Mouse (Mus musculus) stomach, postnatal 0 days (tissue): Measurements from ENCODE around the gene Zfp697. TPM values are rescaled to one million over a fixed set of nuclear protein-coding genes. Genes with fewer than 3 reads are reported as not detected.

ENCODE experiments used
- ATAC-seq: fragments of 200-750 bp; cut with Nextera tagmentation; 2 replicates; pipeline ENCODE4 v1.8.0; 2017; ENCODE audit not compliant: low FRiP score, low TSS enrichment
- DNase-seq: peaks from one replicate; pipeline ENCODE4 v3.0.0-alpha.2; 2016; ENCODE audit warnings: low spot score
- H3K27ac ChIP-seq: fragments of 300-500 bp; sonication (generic); replicated peaks from 2 replicates; pipeline ENCODE4 v1.5.1; 2014; ENCODE audit warnings: mild to moderate bottlenecking, control low read depth
- H3K27me3 ChIP-seq: fragments of 300-500 bp; sonication (generic); 2 replicates; pipeline ENCODE4 v1.6.1; 2014; ENCODE audit warnings: low read length; ENCODE audit not compliant: control insufficient read depth, insufficient read depth
- H3K36me3 ChIP-seq: fragments of 300-500 bp; sonication (generic); 2 replicates; pipeline ENCODE4 v1.6.1; 2014; ENCODE audit warnings: low read length, mixed read lengths; ENCODE audit not compliant: control insufficient read depth, insufficient read depth
- H3K4me1 ChIP-seq: fragments of 300-500 bp; sonication (generic); replicated peaks from 2 replicates; pipeline ENCODE4 v1.6.1; 2014; ENCODE audit warnings: antibody characterized with exemption; ENCODE audit not compliant: control insufficient read depth, insufficient read depth
- H3K4me2 ChIP-seq: fragments of 300-500 bp; sonication (generic); replicated peaks from 2 replicates; pipeline ENCODE4 v1.6.1; 2014; ENCODE audit warnings: low read depth, mild to moderate bottlenecking, control low read depth, moderate library complexity
- H3K4me3 ChIP-seq: fragments of 300-500 bp; sonication (generic); 2 replicates; pipeline ENCODE4 v1.5.1; 2014; ENCODE audit warnings: low read depth, low read length, control low read depth
- H3K9ac ChIP-seq: fragments of 300-500 bp; sonication (generic); 2 replicates; pipeline ENCODE4 v1.6.1; 2014; ENCODE audit warnings: mild to moderate bottlenecking, low read length, control low read depth, mixed read lengths
- H3K9me3 ChIP-seq: fragments of 300-500 bp; sonication (generic); 2 replicates; pipeline ENCODE4 v1.6.1; 2016; ENCODE audit warnings: low read length; ENCODE audit not compliant: control insufficient read depth
- CTCF ChIP-seq: IDR thresholded peaks from 2 replicates; pipeline ENCODE4 v1.5.1; 2016; ENCODE audit warnings: antibody characterized with exemption, low read depth, mild to moderate bottlenecking, moderate library complexity
- EP300 ChIP-seq: optimal IDR thresholded peaks from 2 replicates; pipeline ENCODE3; 2016; ENCODE audit warnings: antibody characterized with exemption
- WGBS: fragments of 180-500 bp; shearing (Covaris S2); extraction: QIAGEN DNeasy Blood & Tissue Kit; methylation state at CpG from one replicate; pipeline ENCODE4 v1.1.7; 2014; 5-methylcytosine and 5-hydroxymethylcytosine counted together
- polyA plus RNA-seq: library from polyadenylated mRNA; unstranded; fragments of >200 nt; fragmentation: Nextera tagmentation; extraction: Ambion mirVana; gene quantifications from 2 replicates; pipeline ENCODE4 v1.2.1, GENCODE M21; 2015

The Zfp697 gene
- polyA plus RNA-seq: 1.6 and 2.1 TPM in 2 replicates

GRCm38 (mm10) chr3:98382246-98382939, at the start of gene Zfp697:
TSS of gene Zfp697 (plus strand) at chr3:98382461.
- H3K9me3 ChIP-seq: no peaks in the 10 kb centered on the region
- no peaks in the 10 kb centered on the region for H3K27me3 ChIP-seq
- under 1% methylated on average over 42 of the region's 42 CpGs for WGBS
- H3K4me2 ChIP-seq: peak within 1 kb of the TSS; percentile 85
- no peak within 1 kb of the TSS for H3K27ac ChIP-seq
- peaks cover 4% of the 10 kb centered on the region; the same call in 1 of the 2 replicates for H3K4me1 ChIP-seq
- peak; percentile 68 for DNase-seq
- peak within 1 kb of the TSS; percentile 58 for H3K9ac ChIP-seq
- H3K36me3 ChIP-seq: no peaks in the 10 kb centered on the region
- ATAC-seq: peak; percentile 84
- TF ChIP-seq EP300 (no peak), CTCF (peak; percentile 56)
- peak within 1 kb of the TSS; percentile 72 for H3K4me3 ChIP-seq

- TF ChIP-seq CTCF (no peak), EP300 (no peak)
- H3K9me3 ChIP-seq: no peaks in the 10 kb centered on the region
- H3K4me3 ChIP-seq: no peak overlapping the region
- no peak overlapping the region for H3K4me2 ChIP-seq
- DNase-seq: no peak
- no peaks in the 10 kb centered on the region for H3K27me3 ChIP-seq
- no peak overlapping the region for H3K9ac ChIP-seq
- 95% methylated on average over 2 of the region's 2 CpGs for WGBS
- no peak for ATAC-seq
- H3K36me3 ChIP-seq: no peaks in the 10 kb centered on the region; the same call in 1 of the 2 replicates
- no peak overlapping the region for H3K27ac ChIP-seq
- no peaks in the 10 kb centered on the region; the same call in none of the 2 replicates for H3K4me1 ChIP-seq
These were observed 48.3 kb upstream of the Zfp697 start for GRCm38 (mm10) chr3:98334010-98334409.

GRCm38 (mm10) chr3:98335331-98335730, 46.9 kb upstream of the Zfp697 start:
- no peak overlapping the region for H3K4me2 ChIP-seq
- no peak for TF ChIP-seq CTCF
- no peak for TF ChIP-seq EP300
- no peak overlapping the region for H3K9ac ChIP-seq
- H3K4me1 ChIP-seq: no peaks in the 10 kb centered on the region; the same call in none of the 2 replicates
- H3K36me3 ChIP-seq: no peaks in the 10 kb centered on the region; the same call in 1 of the 2 replicates
- 0 out of 2 replicates have a peak overlapping the region, but pooled peaks have one; percentile 53 for H3K27ac ChIP-seq
- no peak overlapping the region for H3K4me3 ChIP-seq
- H3K27me3 ChIP-seq: no peaks in the 10 kb centered on the region
- ATAC-seq (no peak), DNase-seq (no peak)
- H3K9me3 ChIP-seq: no peaks in the 10 kb centered on the region

DNA sequence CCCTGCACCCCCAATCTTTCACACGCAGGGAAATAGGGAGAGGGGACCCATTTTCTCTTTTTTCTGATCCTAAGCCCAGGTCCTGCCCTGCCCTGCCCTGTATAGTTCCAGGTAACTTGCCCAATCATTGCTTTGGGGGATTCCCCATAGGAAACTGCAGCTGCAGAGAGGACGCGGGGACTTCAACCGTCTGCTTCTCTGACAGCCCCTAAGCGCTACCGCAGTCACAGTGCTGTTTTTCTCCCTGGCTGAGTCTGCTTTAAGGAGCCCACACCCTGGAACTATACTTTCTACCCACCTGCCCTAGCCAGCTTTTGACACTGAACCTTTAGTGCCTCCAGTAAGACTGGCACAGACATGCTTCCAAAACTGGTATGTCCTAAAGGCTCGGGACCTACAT, 46.4 kb upstream of the Zfp697 start:
- 58% methylated on average over 7 of the region's 7 CpGs for WGBS
- no peak overlapping the region for H3K4me2 ChIP-seq
- no peak overlapping the region for H3K4me3 ChIP-seq
- DNase-seq: no peak
- H3K27ac ChIP-seq: peak overlapping the region; percentile 53; the same call in 1 of the 2 replicates
- no peaks in the 10 kb centered on the region; the same call in none of the 2 replicates for H3K4me1 ChIP-seq
- TF ChIP-seq EP300: no peak
- no peak for TF ChIP-seq CTCF
- ATAC-seq: no peak
- H3K9me3 ChIP-seq: no peaks in the 10 kb centered on the region
- H3K9ac ChIP-seq: no peak overlapping the region
- no peaks in the 10 kb centered on the region for H3K27me3 ChIP-seq
- H3K36me3 ChIP-seq: no peaks in the 10 kb centered on the region; the same call in 1 of the 2 replicates

GRCm38 (mm10) chr3:98336661-98337654, 45.3 kb upstream of the Zfp697 start:
- ATAC-seq (no peak), DNase-seq (no peak)
- Histone ChIP-seq H3K4me1 (no peaks in the 10 kb centered on the region; the same call in none of the 2 replicates), H3K4me2 (no peak overlapping the region), H3K4me3 (no peak overlapping the region), H3K36me3 (no peaks in the 10 kb centered on the region; the same call in 1 of the 2 replicates), H3K27me3 (no peaks in the 10 kb centered on the region), H3K9me3 (no peaks in the 10 kb centered on the region), H3K27ac (peak overlapping the region; percentile 53), H3K9ac (no peak overlapping the region)
- 73% methylated on average over 22 of the region's 22 CpGs for WGBS
- no peak for TF ChIP-seq CTCF
- TF ChIP-seq EP300: no peak
